Mouse (Mus musculus): Measurements from ENCODE around the gene Axl. TPM values are rescaled to one million over a fixed set of nuclear protein-coding genes. Genes with fewer than 3 reads are reported as not detected.
A peak's percentile ranks its signal among the peaks of the same experiment; 100 is the strongest.
"Not testable (repeated sequence)": the region's sequence is repeated elsewhere in the genome, so short reads cannot be mapped to it uniquely, and the experiment has no call there.

Gene Axl
- polyA plus RNA-seq, 3 experiments from 2014 or later = 18.6 to 32.5 (median 25.5) TPM

GRCm38 (mm10) chr7:25753643-25754438, 34.7 kb downstream of the Axl start:
- no peak for ATAC-seq

- no peak for ATAC-seq
Observed at GRCm38 (mm10) chr7:25753076-25753475, 35.4 kb downstream of the Axl start.

GRCm38 (mm10) chr7:25746844-25747243, 41.7 kb downstream of the Axl start:
- peak; percentile 32 for ATAC-seq

- no peak for ATAC-seq
Observed at GRCm38 (mm10) chr7:25738277-25738676, 50.2 kb downstream of the Axl start.

GRCm38 (mm10) chr7:25736920-25737319, 51.6 kb downstream of the Axl start:
- no peak for ATAC-seq

GRCm38 (mm10) chr7:25734991-25735390, 53.5 kb downstream of the Axl start:
- no peak for ATAC-seq

- ATAC-seq = no peak
Observed at GRCm38 (mm10) chr7:25731294-25732055, 57.0 kb downstream of the Axl start.

- no peak for ATAC-seq
Observed at GRCm38 (mm10) chr7:25729862-25730261, 58.6 kb downstream of the Axl start.

GRCm38 (mm10) chr7:25729396-25729795, 59.1 kb downstream of the Axl start:
- ATAC-seq = no peak

GRCm38 (mm10) chr7:25727800-25728199, 60.7 kb downstream of the Axl start:
- ATAC-seq = no peak

GRCm38 (mm10) chr7:25725886-25726285, 62.6 kb downstream of the Axl start:
- ATAC-seq = no peak

GRCm38 (mm10) chr7:25721776-25722175, 66.7 kb downstream of the Axl start:
- ATAC-seq = not testable (repeated sequence)

- ATAC-seq = no peak
Observed at GRCm38 (mm10) chr7:25720760-25721159, 67.7 kb downstream of the Axl start.

- no peak for ATAC-seq
Observed at GRCm38 (mm10) chr7:25719761-25720610, 68.5 kb downstream of the Axl start.

GRCm38 (mm10) chr7:25718788-25719417, 69.6 kb downstream of the Axl start, which contains the start of gene Ccdc97:
TSS of gene Ccdc97 (minus strand) at chr7:25719088.
- ATAC-seq = peak; percentile 95

GRCm38 (mm10) chr7:25717478-25717877, 71.0 kb downstream of the Axl start:
- ATAC-seq = no peak

- ATAC-seq = no peak
Observed at GRCm38 (mm10) chr7:25715731-25716271, 72.7 kb downstream of the Axl start.

GRCm38 (mm10) chr7:25714581-25714980, 73.9 kb downstream of the Axl start:
- ATAC-seq = no peak

- ATAC-seq = no peak
Observed at GRCm38 (mm10) chr7:25712801-25713200, 75.7 kb downstream of the Axl start.

GRCm38 (mm10) chr7:25711731-25712197, 76.7 kb downstream of the Axl start:
- ATAC-seq = no peak

- ATAC-seq = no peak
Observed at GRCm38 (mm10) chr7:25711165-25711564, 77.3 kb downstream of the Axl start.
